Mouse (Mus musculus): ENCODE measurements around the gene Prmt1. TPM values are rescaled to one million over a fixed set of nuclear protein-coding genes. Genes with fewer than 3 reads are reported as not detected.
A peak's percentile ranks its signal among the peaks of the same experiment; 100 is the strongest.

Prmt1 gene
- polyA plus RNA-seq, 1 experiment = 218 TPM

- DNase-seq (ENCODE audit: low read depth) = peak; percentile 83
Observed at GRCm38 (mm10) chr7:44952611-44953306, 33.6 kb downstream of the Prmt1 start.

DNA sequence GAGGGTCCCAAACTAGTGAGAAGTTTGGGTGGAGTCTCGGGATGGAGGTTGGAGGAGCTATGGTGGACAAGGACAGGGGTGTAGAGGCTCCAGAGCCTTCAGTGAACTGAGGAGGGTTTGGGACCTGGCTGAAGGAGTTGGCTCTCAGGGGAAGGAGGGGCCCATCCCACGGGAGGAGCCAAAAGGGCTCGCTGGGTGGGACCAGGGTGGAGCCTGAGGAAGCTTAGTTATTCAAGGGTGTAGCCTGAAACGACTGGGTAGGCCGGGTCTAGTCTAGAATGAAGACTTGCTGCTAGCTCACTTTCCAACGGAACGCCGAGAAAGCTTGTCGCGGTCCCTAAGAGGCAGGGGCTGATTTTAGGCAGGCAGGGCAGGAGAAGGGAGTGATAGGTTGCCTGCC, 34.4 kb downstream of the Prmt1 start:
- no peak for DNase-seq (ENCODE audit: low read depth)

GRCm38 (mm10) chr7:44949922-44950321, 36.4 kb downstream of the Prmt1 start:
- no peak for DNase-seq (ENCODE audit: low read depth)

- DNase-seq (ENCODE audit: low read depth) = no peak
Observed at GRCm38 (mm10) chr7:44942904-44943303, 43.5 kb downstream of the Prmt1 start, which contains the start of gene Tsks. Gene Tsks, plus strand, starts transcription at chr7:44943204.

DNA sequence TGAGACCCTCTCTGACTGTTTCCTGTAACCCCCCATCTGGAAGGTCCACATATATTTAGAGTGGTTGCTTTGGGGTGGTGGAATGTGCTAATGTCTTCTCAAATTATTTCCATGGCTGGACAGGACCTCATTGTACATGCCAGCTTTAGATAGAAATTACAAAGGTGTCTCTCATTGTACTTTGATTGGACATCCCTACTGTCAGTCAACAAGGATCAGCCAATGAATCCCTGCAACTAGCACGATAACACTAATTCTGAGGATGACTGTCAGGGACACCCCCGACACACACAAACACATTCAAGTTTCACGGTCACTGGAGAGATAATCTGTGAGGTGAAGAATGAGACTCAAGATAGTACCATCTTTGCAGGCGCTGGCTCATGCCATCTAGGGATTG, 47.7 kb downstream of the Prmt1 start:
- DNase-seq (ENCODE audit: low read depth) = no peak

DNA sequence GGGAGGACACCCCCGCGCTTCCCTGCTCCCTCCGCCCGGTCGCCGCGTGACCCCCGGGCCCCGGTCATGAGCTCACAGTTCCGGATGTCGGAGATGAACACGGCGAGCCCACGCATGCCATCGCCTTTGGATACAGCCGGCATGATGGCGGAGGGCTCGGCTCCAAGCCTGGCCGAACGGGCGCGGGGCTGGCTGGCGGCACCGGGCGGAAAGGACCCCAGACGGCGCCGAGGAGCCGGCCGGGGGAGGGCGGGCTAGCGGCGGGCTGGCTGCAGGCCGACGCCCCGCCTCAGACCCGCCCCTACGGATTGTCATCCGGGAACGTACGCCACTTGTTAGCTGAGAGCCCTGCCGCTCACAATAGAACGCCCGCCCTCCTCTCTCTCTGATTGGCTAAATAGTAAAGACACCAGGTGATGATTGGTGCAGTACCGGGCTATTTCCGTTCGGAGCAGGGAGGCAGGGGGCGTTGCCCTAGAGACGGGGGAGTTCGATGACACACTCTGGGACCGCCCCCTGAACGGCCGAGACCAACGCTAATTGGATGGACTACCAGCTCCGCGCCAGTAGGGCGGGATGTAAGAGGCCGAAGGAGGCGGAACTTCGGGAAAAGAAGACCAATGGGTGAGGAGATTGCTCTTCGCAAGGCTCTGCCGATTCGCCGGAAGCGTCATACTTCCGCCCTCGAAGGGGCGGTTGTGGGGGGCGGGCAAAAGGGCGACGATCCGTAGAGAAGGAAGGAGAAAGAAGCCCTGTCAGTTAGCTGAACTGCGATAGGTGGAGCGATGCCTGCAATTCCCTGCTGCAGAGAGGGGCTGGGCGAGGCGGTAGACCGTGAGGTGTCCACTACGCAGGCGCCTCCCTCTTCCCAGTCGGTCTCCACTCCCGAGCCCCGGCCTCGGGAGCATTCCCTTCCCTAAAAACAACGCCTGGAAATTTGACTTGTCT, 56.9 kb downstream of the Prmt1 start, which contains the start of gene Ap2a1:
Ap2a1 (minus strand) TSS at position 293 of the 948 bp plus-strand sequence.
- peak; percentile 97 for DNase-seq (ENCODE audit: low read depth)

DNA sequence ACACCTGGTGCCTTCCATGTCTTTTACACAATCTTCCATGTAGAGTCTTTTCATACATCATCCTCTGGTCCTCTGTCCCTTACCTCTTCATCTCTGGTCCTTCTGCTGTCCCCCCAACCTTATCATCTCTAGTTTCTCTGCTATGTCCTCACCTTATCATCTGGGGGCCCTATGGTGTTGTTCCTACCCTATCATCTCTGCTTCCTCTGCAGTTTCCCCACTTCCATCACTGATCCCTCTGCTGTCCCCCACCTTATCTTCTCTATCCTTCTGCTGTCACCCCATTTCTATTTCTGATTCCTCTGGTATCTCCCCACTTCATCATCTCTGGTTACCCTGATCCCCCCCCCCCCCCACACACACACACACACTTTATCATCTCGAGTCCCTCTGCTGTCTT, 57.8 kb downstream of the Prmt1 start:
- no peak for DNase-seq (ENCODE audit: low read depth)

Other genes with a start within 250 kb of the Prmt1 start
- 40.0 and 40.6 TPM in 2 replicates for gene Vrk3, start 238.2 kb downstream of the Prmt1 start, polyA plus RNA-seq (2012; rRNA removed)
- gene Zfp473, start 235.5 kb downstream of the Prmt1 start, polyA plus RNA-seq (2012; rRNA removed) = 0.12 and 0.14 TPM in 2 replicates
- gene Nup62, start 170.5 kb downstream of the Prmt1 start, polyA plus RNA-seq (2012; rRNA removed) = 36.7 and 40.5 TPM in 2 replicates
- 2.1 and 2.7 TPM in 2 replicates for gene Il4i1, start 170.2 kb downstream of the Prmt1 start, polyA plus RNA-seq (2012; rRNA removed)
- 139 and 143 TPM in 2 replicates for gene Atf5, start 169.9 kb downstream of the Prmt1 start, polyA plus RNA-seq (2012; rRNA removed)
- 72.9 and 107 TPM in 2 replicates for gene Akt1s1, start 137.6 kb downstream of the Prmt1 start, polyA plus RNA-seq (2012; rRNA removed)
- 90.6 and 94.6 TPM in 2 replicates for gene Tbc1d17, start 137.5 kb downstream of the Prmt1 start, polyA plus RNA-seq (2012; rRNA removed)
- gene Pnkp, start 129.4 kb downstream of the Prmt1 start, polyA plus RNA-seq (2012; rRNA removed) = 43.4 and 50.8 TPM in 2 replicates
- 243 and 279 TPM in 2 replicates for gene Ptov1, start 116.8 kb downstream of the Prmt1 start, polyA plus RNA-seq (2012; rRNA removed)
- gene Med25, start 93.9 kb downstream of the Prmt1 start, polyA plus RNA-seq (2012; rRNA removed) = 95.2 and 106 TPM in 2 replicates
- 34.2 and 34.5 TPM in 2 replicates for gene Fuz, start 90.5 kb downstream of the Prmt1 start, polyA plus RNA-seq (2012; rRNA removed)
- gene Ap2a1, start 57.1 kb downstream of the Prmt1 start, polyA plus RNA-seq (2012; rRNA removed) = 88.2 and 99.1 TPM in 2 replicates
- 3.5 and 4.7 TPM in 2 replicates for gene Tsks, start 43.4 kb downstream of the Prmt1 start, polyA plus RNA-seq (2012; rRNA removed)
- gene Cpt1c, start 11.7 kb downstream of the Prmt1 start, polyA plus RNA-seq (2012; rRNA removed) = 17.1 and 17.9 TPM in 2 replicates
- gene Irf3, start 11.1 kb upstream of the Prmt1 start, polyA plus RNA-seq (2012; rRNA removed) = 87.1 and 89.9 TPM in 2 replicates
- 20.3 and 22.0 TPM in 2 replicates for gene Bcl2l12, start 12.1 kb upstream of the Prmt1 start, polyA plus RNA-seq (2012; rRNA removed)
- gene Scaf1, start 29.8 kb upstream of the Prmt1 start, polyA plus RNA-seq (2012; rRNA removed) = 48.9 and 60.3 TPM in 2 replicates
- gene Rras, start 31.4 kb upstream of the Prmt1 start, polyA plus RNA-seq (2012; rRNA removed) = 221 and 291 TPM in 2 replicates
- 5.7 and 10.5 TPM in 2 replicates for gene Prr12, start 66.3 kb upstream of the Prmt1 start, polyA plus RNA-seq (2012; rRNA removed)
- 71.4 and 78.1 TPM in 2 replicates for gene Nosip, start 75.9 kb upstream of the Prmt1 start, polyA plus RNA-seq (2012; rRNA removed)
- gene Prrg2, start 76.1 kb upstream of the Prmt1 start, polyA plus RNA-seq (2012; rRNA removed) = 55.7 and 72.5 TPM in 2 replicates
- gene Rcn3, start 105.7 kb upstream of the Prmt1 start, polyA plus RNA-seq (2012; rRNA removed) = 112 and 116 TPM in 2 replicates
- gene Fcgrt, start 117.3 kb upstream of the Prmt1 start, polyA plus RNA-seq (2012; rRNA removed) = 152 and 158 TPM in 2 replicates
- 218 and 429 TPM in 2 replicates for gene Rps11, start 137.9 kb upstream of the Prmt1 start, polyA plus RNA-seq (2012; rRNA removed)
- gene Rpl13a, start 142.2 kb upstream of the Prmt1 start, polyA plus RNA-seq (2012; rRNA removed) = 2,573 and 2,702 TPM in 2 replicates
- 3.6 and 5.6 TPM in 2 replicates for gene Gm45713, start 149.7 kb upstream of the Prmt1 start, polyA plus RNA-seq (2012; rRNA removed)
- 37.2 and 42.7 TPM in 2 replicates for gene Flt3l, start 149.9 kb upstream of the Prmt1 start, polyA plus RNA-seq (2012; rRNA removed)
- gene Pih1d1, start 167.7 kb upstream of the Prmt1 start, polyA plus RNA-seq (2012; rRNA removed) = 52.4 and 58.1 TPM in 2 replicates
- gene Aldh16a1, start 168.0 kb upstream of the Prmt1 start, polyA plus RNA-seq (2012; rRNA removed) = 33.3 and 38.5 TPM in 2 replicates
- 0.86 and 0.95 TPM in 2 replicates for gene Slc17a7, start 177.4 kb upstream of the Prmt1 start, polyA plus RNA-seq (2012; rRNA removed)
- gene Gfy, start 193.0 kb upstream of the Prmt1 start, polyA plus RNA-seq (2012; rRNA removed) = not detected in 2 replicates
- gene Pth2, start 194.4 kb upstream of the Prmt1 start, polyA plus RNA-seq (2012; rRNA removed) = not detected in 2 replicates
- 0.39 and 0.41 TPM in 2 replicates for gene Ccdc155, start 218.3 kb upstream of the Prmt1 start, polyA plus RNA-seq (2012; rRNA removed)
- gene Dkkl1, start 225.6 kb upstream of the Prmt1 start, polyA plus RNA-seq (2012; rRNA removed) = 11.5 and 18.9 TPM in 2 replicates
- 32.6 and 50.1 TPM in 2 replicates for gene Tead2, start 229.2 kb upstream of the Prmt1 start, polyA plus RNA-seq (2012; rRNA removed)

All from gonadal fat pad, adult 2 months (tissue).